Mouse (Mus musculus) neutrophil, adult 5-6 weeks (primary cell): Measurements from ENCODE around the gene Cacnb2. TPM values are rescaled to one million over a fixed set of nuclear protein-coding genes. Genes with fewer than 3 reads are reported as not detected.

Experiments
- ATAC-seq: fragments of 151-379, 151-347 bp; 2 replicates; pipeline ENCODE4 v1.8.0; 2017; ENCODE audit warnings: mild to moderate bottlenecking, moderate TSS enrichment; ENCODE audit not compliant: insufficient number of reproducible peaks, poor library complexity, low FRiP score, severe bottlenecking; ENCODE audit errors: extremely low read depth
- total RNA-seq: library from RNA; stranded (forward); fragments of 200-1000 nt; gene quantifications from 2 replicates; pipeline ENCODE4 v1.2.3, GENCODE M21; 2017

Gene Cacnb2
- total RNA-seq, 1 experiment from 2014 or later: 0.70 TPM

GRCm38 (mm10) chr2:14744761-14745160, 141.9 kb downstream of the Cacnb2 start:
- no peak for ATAC-seq

DNA sequence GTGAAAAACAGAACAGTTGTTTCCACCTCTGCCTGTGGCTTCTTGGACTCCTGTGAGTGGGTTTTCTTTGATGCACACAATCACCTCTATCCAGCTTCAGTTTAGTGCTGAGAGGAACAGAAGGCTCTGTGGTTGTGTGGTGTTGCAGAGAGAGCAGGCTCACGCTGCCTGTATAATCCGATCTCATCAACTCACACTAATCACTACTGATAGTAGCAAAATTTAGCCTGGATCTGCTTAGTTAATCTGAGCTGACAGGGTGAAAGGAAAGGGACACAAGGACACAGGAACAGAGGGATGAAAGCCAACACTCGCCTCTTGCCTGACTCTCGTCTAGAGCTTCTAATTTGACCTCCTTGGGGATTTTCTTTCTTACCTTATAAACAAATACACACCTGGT, 160.0 kb downstream of the Cacnb2 start:
- no peak for ATAC-seq

DNA sequence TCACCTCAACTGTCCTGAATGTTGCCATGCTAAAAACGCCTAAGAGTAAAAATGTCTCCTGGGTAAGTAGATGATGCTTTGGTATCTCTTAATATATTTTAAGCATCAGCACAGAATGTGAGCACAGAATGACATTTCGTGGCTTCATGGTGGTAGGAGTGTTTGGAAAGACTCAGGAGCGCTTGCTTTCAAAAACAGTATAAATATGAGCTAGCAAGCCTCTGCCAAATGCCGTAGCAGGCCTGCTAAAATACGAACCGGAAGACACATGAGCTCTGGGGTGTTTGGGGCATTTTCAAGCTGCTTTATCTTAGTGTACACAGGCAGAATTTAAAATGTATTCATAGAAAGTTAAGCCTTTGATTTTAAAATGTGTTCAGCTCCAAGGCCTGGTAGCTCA, 161.0 kb downstream of the Cacnb2 start:
- no peak for ATAC-seq

- ATAC-seq: no peak
These were observed 166.6 kb downstream of the Cacnb2 start for GRCm38 (mm10) chr2:14769448-14769847.

- no peak for ATAC-seq
These were observed 167.7 kb downstream of the Cacnb2 start for GRCm38 (mm10) chr2:14770635-14771034.

DNA sequence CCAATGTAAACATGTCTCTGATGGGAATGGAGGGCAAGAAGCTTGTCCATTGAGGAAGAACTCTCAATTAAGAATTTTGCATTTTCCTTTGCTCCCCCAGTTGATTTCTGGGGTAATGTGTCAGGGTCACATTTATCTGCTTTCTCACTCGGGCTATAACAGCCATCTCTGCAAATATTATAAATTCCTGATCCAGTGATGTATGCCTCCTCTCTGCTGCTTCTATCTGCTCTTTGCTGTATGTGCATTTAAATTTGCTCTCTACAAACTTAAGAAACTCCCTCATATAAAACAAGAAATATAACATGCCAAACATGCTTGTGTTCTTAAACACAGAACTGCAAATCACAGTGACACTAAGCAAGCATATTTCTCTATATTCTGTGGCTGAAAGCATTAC, 171.5 kb downstream of the Cacnb2 start:
- no peak for ATAC-seq

- no peak for ATAC-seq
These were observed 172.1 kb downstream of the Cacnb2 start for GRCm38 (mm10) chr2:14774857-14775495.

GRCm38 (mm10) chr2:14787983-14788382, 185.1 kb downstream of the Cacnb2 start:
- no peak for ATAC-seq

DNA sequence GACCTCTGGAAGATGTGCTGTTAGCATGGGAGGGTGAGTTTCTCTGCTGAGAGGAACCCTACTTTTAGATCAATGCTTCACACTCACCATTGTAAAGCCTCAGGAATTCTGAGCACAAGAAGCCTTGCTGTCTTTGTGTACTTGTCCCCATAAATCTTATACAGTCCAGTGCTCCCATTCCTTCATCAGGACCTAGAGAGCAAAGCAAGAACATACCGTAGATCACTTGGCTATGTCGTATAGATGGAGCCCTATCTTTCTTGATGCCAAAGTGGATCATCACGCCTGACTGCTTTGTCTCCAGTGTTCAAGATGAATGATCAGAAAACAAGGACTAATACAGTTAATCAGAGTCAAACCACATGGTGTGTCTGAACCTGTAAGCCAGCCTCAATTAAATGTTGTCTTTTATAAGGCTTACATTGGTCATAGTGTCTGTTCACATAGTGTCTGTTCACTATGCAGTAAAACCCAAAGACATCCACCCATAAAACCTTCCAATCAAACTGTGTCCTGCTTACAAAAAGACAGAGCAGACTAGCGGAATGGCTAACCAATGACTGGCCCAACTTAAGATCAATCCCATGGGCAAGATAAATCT, 198.7 kb downstream of the Cacnb2 start:
- ATAC-seq: no peak

- ATAC-seq: no peak
These were observed 204.9 kb downstream of the Cacnb2 start for GRCm38 (mm10) chr2:14807650-14808347.

DNA sequence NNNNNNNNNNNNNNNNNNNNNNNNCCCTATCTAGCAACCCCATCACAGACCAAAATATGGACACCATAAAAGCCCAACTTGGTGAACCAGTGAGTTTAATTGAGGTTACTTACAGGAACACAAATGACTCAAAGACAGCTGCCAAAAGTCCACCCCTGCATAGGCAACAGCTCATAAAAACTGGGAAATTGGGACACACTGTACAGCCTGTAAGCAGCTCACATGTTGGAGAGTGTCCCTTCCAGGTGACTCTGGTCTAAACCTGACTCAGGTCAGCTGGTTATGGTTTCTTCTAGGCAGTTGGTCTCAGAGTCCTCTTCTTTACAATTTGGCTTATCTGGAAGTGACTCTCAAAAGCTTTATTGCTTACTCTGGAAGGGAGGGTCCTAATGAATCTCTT, 212.1 kb downstream of the Cacnb2 start:
- no peak for ATAC-seq

GRCm38 (mm10) chr2:14818651-14819050, 215.8 kb downstream of the Cacnb2 start:
- no peak for ATAC-seq

- no peak for ATAC-seq
These were observed 218.1 kb downstream of the Cacnb2 start for GRCm38 (mm10) chr2:14820946-14821345.

- ATAC-seq: no peak
These were observed 220.2 kb downstream of the Cacnb2 start for GRCm38 (mm10) chr2:14823105-14823504.

DNA sequence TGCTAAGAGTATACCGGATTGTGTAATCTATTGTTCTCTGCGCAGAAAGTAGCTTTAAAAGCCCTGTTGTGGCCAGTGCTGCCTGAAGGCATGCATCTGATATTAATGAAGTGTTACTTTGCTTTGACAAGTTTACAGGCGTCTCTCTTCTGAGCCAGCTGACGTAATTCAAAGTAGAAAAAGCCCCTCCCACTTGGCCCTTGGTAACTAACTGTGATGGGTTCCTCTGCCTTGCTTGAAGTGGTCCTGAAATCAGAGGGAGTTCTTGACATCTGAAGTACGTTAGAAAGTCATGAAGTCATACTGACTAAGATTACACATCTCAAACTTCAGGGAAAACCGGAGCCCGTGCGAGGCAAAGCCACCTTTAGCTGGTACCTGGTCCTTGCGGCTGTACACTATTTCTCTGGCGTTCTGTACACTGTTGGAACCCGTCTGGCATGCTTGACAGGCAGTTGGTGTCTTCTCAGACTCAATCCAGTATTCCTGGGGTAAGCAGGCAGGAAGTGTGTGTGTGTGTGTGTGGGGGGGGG, 221.0 kb downstream of the Cacnb2 start:
- no peak for ATAC-seq

DNA sequence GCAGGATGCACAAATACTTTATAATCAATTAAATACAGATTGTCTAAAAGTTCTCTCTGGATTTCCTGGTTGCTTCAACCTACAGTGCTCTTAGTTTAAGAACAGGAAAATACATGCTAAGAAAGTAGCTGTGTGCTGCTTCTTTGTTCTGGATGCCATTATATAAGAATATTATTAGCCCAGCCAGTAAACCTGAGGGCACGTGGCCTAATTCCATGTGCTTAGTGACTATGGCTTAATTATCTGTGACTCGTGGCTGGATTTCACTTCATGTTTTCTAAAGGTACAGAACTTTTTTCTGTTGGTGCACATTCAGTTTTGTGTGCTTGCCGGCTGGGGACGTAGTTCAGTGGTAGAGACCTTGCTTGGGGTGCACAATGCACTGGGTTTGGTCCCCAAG, 222.3 kb downstream of the Cacnb2 start:
- no peak for ATAC-seq

DNA sequence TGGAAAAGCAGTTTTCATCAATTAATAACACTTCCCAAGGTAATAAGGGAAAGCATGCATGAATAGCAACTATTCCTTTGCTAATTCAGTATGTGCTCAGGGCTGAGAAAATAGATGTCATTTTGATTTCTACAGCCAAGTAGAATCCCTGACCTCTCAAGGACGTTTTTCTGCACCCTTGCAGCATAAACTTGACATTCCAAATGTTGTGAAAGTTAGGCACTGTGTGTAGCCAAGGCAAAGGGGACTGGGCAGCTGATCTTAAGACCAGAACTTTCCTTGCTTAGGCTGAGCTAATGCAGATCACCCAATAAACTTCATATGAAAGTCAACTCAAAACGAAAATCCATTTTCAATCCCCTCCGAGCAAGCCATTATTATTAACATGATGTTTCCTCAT, 226.6 kb downstream of the Cacnb2 start:
- no peak for ATAC-seq

- ATAC-seq: no peak
These were observed 228.4 kb downstream of the Cacnb2 start for GRCm38 (mm10) chr2:14831308-14831707.

GRCm38 (mm10) chr2:14834700-14835317, 231.9 kb downstream of the Cacnb2 start:
- no peak for ATAC-seq

GRCm38 (mm10) chr2:14841272-14841671, 238.4 kb downstream of the Cacnb2 start:
- ATAC-seq: no peak
